Mouse (Mus musculus) small intestine, adult 2 months (tissue): ENCODE measurements around the gene Rhcg. TPM values are rescaled to one million over a fixed set of nuclear protein-coding genes. Genes with fewer than 3 reads are reported as not detected.

Experiments
- H3K27ac ChIP-seq: fragments of 200-500 bp; 2 replicates; pipeline ENCODE4 v1.5.1; 2012; ENCODE audit warnings: low read depth, low read length, control low read depth, inconsistent platforms; ENCODE audit not compliant: insufficient read depth
- H3K27me3 ChIP-seq: fragments of 200-500 bp; 2 replicates; pipeline ENCODE4 v1.6.1; 2012; ENCODE audit warnings: mild to moderate bottlenecking, moderate library complexity, low read length, inconsistent platforms; ENCODE audit not compliant: control insufficient read depth, insufficient read depth
- H3K36me3 ChIP-seq: fragments of 200-500 bp; 2 replicates; pipeline ENCODE4 v1.6.1; 2012; ENCODE audit warnings: mild to moderate bottlenecking, low read length, control low read depth, inconsistent platforms; ENCODE audit not compliant: control insufficient read depth, insufficient read depth
- H3K4me1 ChIP-seq: fragments of 200-500 bp; 2 replicates; pipeline ENCODE4 v1.6.1; 2012; ENCODE audit warnings: low read length, inconsistent platforms, mixed read lengths; ENCODE audit not compliant: control insufficient read depth, insufficient read depth, insufficient read length
- H3K4me3 ChIP-seq: fragments of 200-500 bp; 2 replicates; pipeline ENCODE4 v1.5.1; 2012; ENCODE audit warnings: low read depth, mild to moderate bottlenecking, control low read depth, inconsistent platforms, low read length, moderate library complexity
- CTCF ChIP-seq: fragments of 200-500 bp; IDR thresholded peaks from 2 replicates; pipeline ENCODE4 v1.5.1; 2012; ENCODE audit warnings: low read depth, mild to moderate bottlenecking, control low read depth, inconsistent platforms, low read length, moderate library complexity, mixed read lengths; ENCODE audit not compliant: insufficient replicate concordance, insufficient read length; ENCODE audit errors: extremely low read depth
- POLR2A ChIP-seq: fragments of 200-500 bp; IDR thresholded peaks from 2 replicates; pipeline ENCODE4 v1.6.1; 2012; ENCODE audit warnings: low read depth, mild to moderate bottlenecking, control low read depth, inconsistent platforms, low read length, moderate library complexity
- WGBS: fragments of 180-500 bp; shearing (Covaris S2); methylation state at CpG from one replicate; pipeline ENCODE4 v1.1.7; 2018; 5-methylcytosine and 5-hydroxymethylcytosine counted together
- polyA plus RNA-seq: library from polyadenylated mRNA; depleted of rRNA; stranded (reverse); fragments of >200 nt; gene quantifications from 2 replicates; pipeline ENCODE4 v1.2.3, GENCODE M21; 2012; rRNA removed

Gene Rhcg
- not detected in 2 replicates for polyA plus RNA-seq

DNA sequence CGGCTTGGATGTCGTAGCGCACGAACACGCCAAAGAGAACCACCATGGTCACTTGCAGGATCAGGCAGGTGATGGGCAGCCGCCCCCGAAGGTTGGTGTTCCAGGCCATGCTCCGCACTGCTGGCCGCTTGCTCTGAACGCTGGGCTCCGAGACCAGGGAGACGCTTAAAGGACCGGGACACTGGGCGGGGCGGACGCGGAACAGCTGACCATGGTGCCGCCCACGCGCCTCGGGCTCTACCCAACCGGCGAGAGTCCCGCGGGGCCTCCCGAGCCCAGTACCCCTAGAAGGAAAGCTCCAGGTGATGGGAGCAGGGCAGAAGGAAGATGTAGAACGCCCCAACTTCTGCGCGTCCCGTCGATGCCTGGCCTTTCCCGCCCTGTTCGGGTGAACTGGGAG, at the start of gene Rhcg:
TSS of gene Rhcg (minus strand) at position 240 of the 400 bp plus-strand sequence.
- Histone ChIP-seq H3K4me3 (no peak within 1 kb of the TSS), H3K4me1 (no peaks in the 10 kb centered on the region), H3K27ac (no peak within 1 kb of the TSS), H3K36me3 (no peaks in the 10 kb centered on the region), H3K27me3 (peaks cover 10% of the 10 kb centered on the region)
- 13% methylated on average over 33 of the region's 33 CpGs for WGBS
- no peak for TF ChIP-seq CTCF
- no peak for TF ChIP-seq POLR2A

DNA sequence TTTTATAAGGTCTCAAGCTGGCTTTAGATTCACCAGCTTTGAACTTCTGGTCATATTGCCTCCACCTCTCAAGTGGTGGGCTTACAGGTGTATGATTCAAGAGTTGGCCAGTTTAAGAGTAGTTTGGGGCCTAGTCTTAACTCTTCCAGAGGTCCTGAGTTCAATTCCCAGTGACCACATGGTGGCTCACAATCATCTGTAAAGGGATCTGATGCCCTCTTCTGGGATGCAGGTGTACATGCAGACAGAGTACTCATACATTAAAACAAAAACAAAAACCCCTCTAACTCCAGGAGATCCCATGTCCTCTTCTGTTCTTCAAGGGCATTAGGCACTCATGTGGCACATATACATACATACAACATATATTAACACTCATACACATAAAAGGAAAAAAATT, 49.2 kb upstream of the Rhcg start:
- TF ChIP-seq POLR2A: no peak
- TF ChIP-seq CTCF: no peak
- Histone ChIP-seq H3K36me3 (peaks cover 16% of the 10 kb centered on the region), H3K4me3 (no peak overlapping the region), H3K27me3 (no peaks in the 10 kb centered on the region), H3K4me1 (peaks cover 3% of the 10 kb centered on the region; the same call in 1 of the 2 replicates), H3K27ac (no peak overlapping the region)

DNA sequence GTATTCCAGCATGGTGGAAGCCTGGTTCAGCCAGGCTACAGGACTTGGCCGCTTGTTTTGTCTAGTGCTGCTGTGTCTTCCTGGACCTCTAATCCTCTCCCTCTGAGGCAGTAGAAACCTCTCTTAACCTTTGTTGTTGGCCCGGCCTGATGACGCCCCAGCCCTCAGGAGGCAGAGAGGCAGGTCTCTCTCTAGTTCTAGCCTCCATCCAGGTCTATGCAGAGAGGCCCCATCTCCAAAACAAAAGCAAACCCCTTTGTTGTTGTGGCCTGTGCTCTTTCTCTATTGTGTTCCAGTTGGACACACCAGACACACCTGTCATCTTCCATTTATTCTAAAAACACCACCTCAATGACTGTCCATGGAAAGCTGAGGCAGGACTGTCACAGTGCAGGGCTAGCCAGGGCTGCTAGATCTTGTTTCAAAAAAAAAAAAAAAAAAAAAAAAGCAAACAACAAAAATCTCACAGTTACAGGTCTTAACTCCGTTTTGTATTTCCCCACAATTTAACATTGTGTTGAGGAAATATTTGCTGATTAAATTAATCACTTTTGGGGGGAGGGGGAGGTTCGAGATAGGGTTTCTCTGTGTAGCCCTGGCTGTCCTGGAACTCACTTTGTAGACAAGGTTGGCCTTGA, 43.9 kb upstream of the Rhcg start:
- H3K4me3 ChIP-seq: peak overlapping the region; percentile 87
- no peak overlapping the region for H3K27ac ChIP-seq
- WGBS: 2% methylated on average over 5 of the region's 5 CpGs
- peaks cover 5% of the 10 kb centered on the region for H3K4me1 ChIP-seq
- no peaks in the 10 kb centered on the region for H3K27me3 ChIP-seq
- H3K36me3 ChIP-seq: peaks cover 2% of the 10 kb centered on the region; the same call in 1 of the 2 replicates
- TF ChIP-seq POLR2A (no peak), CTCF (no peak)

DNA sequence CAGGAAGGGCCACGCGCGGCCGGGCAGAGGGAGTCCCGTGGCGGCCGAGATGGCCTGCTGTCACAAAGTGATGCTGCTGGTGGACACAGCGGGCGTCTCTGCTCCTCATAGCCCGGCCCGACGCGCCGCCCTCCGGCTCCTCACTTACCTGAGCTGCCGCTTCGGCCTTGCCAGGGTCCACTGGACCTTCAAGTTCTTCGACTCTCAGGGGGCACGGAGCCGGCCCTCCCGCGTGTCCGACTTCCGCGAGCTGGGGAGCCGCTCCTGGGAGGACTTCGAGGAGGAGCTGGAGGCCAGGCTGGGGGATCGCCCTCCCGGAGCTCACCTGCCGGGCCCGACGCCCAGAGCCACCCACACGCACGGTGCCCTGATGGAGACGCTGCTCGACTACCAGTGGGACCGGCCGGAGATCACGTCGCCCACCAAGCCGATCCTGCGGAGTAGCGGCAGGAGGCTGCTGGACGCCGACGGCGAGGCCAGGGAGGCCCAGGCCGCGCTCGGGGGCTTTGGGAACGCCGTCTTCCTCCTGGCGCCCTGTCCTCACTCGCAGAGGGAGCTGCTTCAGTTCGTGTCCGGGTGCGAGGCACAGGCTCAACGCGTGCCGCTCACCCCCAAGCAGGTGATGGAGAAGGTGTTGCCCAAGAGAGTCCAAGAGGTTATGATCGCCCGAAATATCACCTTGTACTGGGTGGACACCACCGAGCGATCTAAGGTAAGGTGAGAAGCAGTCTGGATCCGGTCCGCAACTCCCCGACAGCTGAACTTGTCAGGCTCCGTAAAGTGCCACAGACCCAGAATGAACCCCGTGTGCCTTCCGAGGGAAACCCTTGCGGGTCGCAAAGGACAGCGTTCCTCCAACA, 43.1 kb upstream of the Rhcg start:
- Histone ChIP-seq H3K4me3 (peak overlapping the region; percentile 87), H3K36me3 (peaks cover under 1% of the 10 kb centered on the region; the same call in 1 of the 2 replicates), H3K27ac (no peak overlapping the region), H3K27me3 (no peaks in the 10 kb centered on the region), H3K4me1 (peaks cover 5% of the 10 kb centered on the region)
- under 1% methylated on average over 73 of the region's 73 CpGs for WGBS
- TF ChIP-seq POLR2A (no peak), CTCF (no peak)

DNA sequence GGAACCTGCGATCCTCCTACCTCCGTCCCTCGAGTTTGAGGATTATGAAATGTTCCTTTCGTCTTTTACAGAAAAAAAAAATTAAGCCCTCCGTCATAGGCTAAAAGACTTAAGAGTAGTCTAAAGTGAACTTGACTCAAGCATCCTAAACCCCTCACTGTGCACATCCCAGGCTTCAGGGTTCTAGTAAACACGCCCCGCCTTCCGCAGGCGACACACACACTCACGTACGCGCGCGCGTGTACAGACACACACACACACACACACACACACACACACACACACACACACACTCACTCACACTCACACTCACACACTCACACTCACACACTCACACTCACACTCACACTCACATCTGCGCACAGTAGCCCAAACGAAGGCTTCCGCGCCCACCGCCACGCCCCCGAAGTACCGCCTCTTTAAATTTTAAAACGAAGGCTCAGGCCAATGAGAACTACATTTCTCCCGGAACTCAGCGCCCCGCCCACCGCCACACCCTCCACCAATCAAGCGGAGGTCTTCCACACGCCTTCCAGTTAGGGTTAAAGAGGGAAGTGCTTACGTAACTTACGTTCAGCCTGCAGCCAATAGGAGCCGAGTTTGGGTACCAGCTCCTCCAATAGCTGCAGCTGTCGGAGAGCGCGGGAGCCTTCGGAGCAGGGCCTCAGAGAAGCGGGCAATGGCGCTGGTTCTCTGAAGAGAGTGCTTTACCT, 42.3 kb upstream of the Rhcg start, which contains the start of gene Ticrr:
TSS of gene Ticrr (plus strand) at position 619 of the 713 bp plus-strand sequence.
- Histone ChIP-seq H3K36me3 (no peaks in the 10 kb centered on the region), H3K4me1 (peaks cover 5% of the 10 kb centered on the region), H3K27ac (no peak within 1 kb of the TSS), H3K4me3 (peak within 1 kb of the TSS; percentile 87), H3K27me3 (no peaks in the 10 kb centered on the region)
- under 1% methylated on average over 39 of the region's 39 CpGs for WGBS
- TF ChIP-seq CTCF: no peak
- TF ChIP-seq POLR2A: no peak

DNA sequence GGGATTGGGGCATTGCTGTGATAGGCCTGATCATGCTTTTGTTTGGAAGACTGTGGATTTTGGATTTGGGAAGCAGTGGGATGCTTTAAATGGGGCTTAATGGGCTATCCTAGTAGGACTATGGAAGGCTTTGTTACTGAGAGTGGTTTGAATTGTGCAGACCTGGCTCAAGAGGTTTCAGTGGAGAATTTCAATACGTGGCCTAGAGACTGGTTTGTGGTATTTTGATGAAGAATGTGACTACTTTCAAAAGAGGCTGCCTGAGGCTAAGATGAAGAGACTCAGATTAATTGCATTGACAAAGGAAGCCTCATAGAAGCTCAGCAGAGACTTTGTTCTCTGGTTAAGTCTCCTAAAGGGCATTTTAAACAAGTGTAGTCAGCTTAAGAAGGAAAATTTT, 37.1 kb upstream of the Rhcg start:
- Histone ChIP-seq H3K27ac (no peak overlapping the region), H3K4me3 (no peak overlapping the region), H3K4me1 (no peaks in the 10 kb centered on the region; the same call in 1 of the 2 replicates), H3K36me3 (no peaks in the 10 kb centered on the region), H3K27me3 (no peaks in the 10 kb centered on the region)
- TF ChIP-seq POLR2A (no peak), CTCF (no peak)
- WGBS: 56% methylated on average over 1 of the region's 1 CpGs
